Mouse (Mus musculus) limb, embryonic 14.5 days (tissue): ENCODE results near the gene 9130230L23Rik. TPM values are rescaled to one million over a fixed set of nuclear protein-coding genes. Genes with fewer than 3 reads are reported as not detected.

Experiments
- ATAC-seq: fragments of 200-750 bp; cut with Nextera tagmentation; 2 replicates; pipeline ENCODE4 v1.8.0; 2017; ENCODE audit warnings: low read depth, moderate number of reproducible peaks, moderate TSS enrichment; ENCODE audit not compliant: low FRiP score
- DNase-seq: peaks from one replicate; pipeline ENCODE4 v3.0.0-alpha.2; 2015; ENCODE audit warnings: low spot score
- H3K27ac ChIP-seq: fragments of 300-500 bp; sonication (generic); replicated peaks from 2 replicates; pipeline ENCODE4 v1.5.1; 2014; ENCODE audit warnings: low read depth, mild to moderate bottlenecking, low read length, moderate library complexity, mixed read lengths
- H3K27me3 ChIP-seq: fragments of 300-500 bp; sonication (generic); 2 replicates; pipeline ENCODE4 v1.6.1; 2014; ENCODE audit warnings: low read length, mixed read lengths; ENCODE audit not compliant: control insufficient read depth, insufficient read depth
- H3K36me3 ChIP-seq: fragments of 300-500 bp; sonication (generic); 2 replicates; pipeline ENCODE4 v1.6.1; 2014; ENCODE audit warnings: mild to moderate bottlenecking, low read length, moderate library complexity, mixed read lengths; ENCODE audit not compliant: control insufficient read depth, insufficient read depth
- H3K4me1 ChIP-seq: fragments of 300-500 bp; sonication (generic); 2 replicates; pipeline ENCODE4 v1.6.1; 2014; ENCODE audit warnings: antibody characterized with exemption, low read length, mixed read lengths; ENCODE audit not compliant: control insufficient read depth, insufficient read depth
- H3K4me2 ChIP-seq: fragments of 300-500 bp; sonication (generic); replicated peaks from 2 replicates; pipeline ENCODE4 v1.6.1; 2014; ENCODE audit warnings: low read depth, mild to moderate bottlenecking, low read length, moderate library complexity; ENCODE audit not compliant: severe bottlenecking
- H3K4me3 ChIP-seq: fragments of 300-500 bp; sonication (generic); replicated peaks from 2 replicates; pipeline ENCODE4 v1.5.1; 2014; ENCODE audit warnings: low read length
- H3K9ac ChIP-seq: fragments of 300-500 bp; sonication (generic); 2 replicates; pipeline ENCODE4 v1.6.1; 2014; ENCODE audit warnings: mild to moderate bottlenecking, low read depth, low read length, moderate library complexity; ENCODE audit not compliant: severe bottlenecking
- H3K9me3 ChIP-seq: fragments of 300-500 bp; sonication (generic); 2 replicates; pipeline ENCODE4 v1.6.1; 2016; ENCODE audit warnings: low read length; ENCODE audit not compliant: control insufficient read depth
- POLR2A ChIP-seq: fragments of 200-500 bp; IDR thresholded peaks from 2 replicates; pipeline ENCODE4 v1.8.0; 2012; ENCODE audit warnings: inconsistent platforms, mild to moderate bottlenecking, moderate library complexity, borderline replicate concordance; ENCODE audit not compliant: insufficient read depth, insufficient read length; ENCODE audit errors: extremely low read depth
- WGBS: fragments of 180-500 bp; shearing (Covaris S2); extraction: QIAGEN DNeasy Blood & Tissue Kit; methylation state at CpG from one replicate; pipeline ENCODE4 v1.1.7; 2014; 5-methylcytosine and 5-hydroxymethylcytosine counted together
- polyA plus RNA-seq, 2 experiments: library from polyadenylated mRNA; depleted of rRNA in 1 of 2; stranded (reverse) in 1 of 2; unstranded in 1 of 2; fragments of >200 nt; fragmentation: Nextera tagmentation in 1 of 2; extraction: Ambion mirVana in 1 of 2; gene quantifications; 2 replicates each; pipeline versions ENCODE4 v1.2.1 to v1.2.3; 2012 to 2014

Gene 9130230L23Rik
- polyA plus RNA-seq, 2 experiments, result not detected

DNA sequence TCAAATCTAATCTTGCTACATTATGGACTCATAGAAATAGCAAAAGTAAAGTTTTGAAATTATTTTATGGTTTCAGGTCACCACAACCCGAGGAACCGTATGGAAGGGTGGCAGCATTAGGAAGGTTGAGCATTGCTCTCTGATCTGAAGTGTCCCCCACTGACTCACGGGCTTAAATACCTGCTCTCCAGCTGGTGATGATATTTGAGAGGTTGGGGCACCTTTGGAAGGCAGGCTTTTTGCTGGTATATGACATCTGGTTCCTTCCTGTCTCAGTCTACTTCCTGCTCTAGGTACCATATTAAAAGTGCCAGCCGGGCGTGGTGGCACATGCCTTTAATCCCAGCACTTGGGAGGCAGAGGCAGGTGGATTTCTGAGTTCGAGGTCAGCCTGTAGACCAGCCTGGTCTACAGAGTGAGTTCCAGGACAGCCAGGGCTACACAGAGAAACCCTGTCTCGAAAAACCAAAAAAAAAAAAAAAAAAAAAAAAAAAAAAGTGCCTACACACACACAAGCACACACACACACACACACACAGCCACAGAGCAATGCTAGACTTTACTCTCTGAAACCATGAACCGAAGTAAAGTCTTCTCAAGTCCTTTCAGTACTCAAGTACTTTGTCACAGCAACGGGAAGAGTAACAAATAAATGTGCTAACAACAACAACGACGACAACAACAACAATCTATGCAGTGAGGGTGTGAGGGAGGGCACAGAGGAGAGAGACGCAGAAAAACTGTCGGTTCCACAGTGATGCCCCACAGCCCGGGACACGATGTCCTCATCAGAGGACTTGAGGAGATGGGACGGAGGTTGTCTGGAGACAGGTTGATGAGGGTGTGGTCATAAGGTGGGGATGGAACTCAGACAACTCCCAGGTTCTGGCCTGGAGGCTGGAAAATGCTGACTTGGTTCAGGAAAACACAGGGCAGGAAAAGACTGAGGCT, 49.7 kb downstream of the 9130230L23Rik start:
- H3K36me3 ChIP-seq, result no peaks in the 10 kb centered on the region
- no peak overlapping the region for H3K4me3 ChIP-seq
- H3K9ac ChIP-seq, result no peak overlapping the region
- H3K4me1 ChIP-seq, result 0 out of 2 replicates have a peak, but pooled peaks cover 3% of the 10 kb centered on the region
- no peak overlapping the region for H3K4me2 ChIP-seq
- no peak for TF ChIP-seq POLR2A
- ATAC-seq, result no peak
- no peaks in the 10 kb centered on the region for H3K27me3 ChIP-seq
- no peak for DNase-seq
- H3K9me3 ChIP-seq, result no peaks in the 10 kb centered on the region
- WGBS, result 89% methylated on average over 16 of the region's 16 CpGs
- H3K27ac ChIP-seq, result no peak overlapping the region

DNA sequence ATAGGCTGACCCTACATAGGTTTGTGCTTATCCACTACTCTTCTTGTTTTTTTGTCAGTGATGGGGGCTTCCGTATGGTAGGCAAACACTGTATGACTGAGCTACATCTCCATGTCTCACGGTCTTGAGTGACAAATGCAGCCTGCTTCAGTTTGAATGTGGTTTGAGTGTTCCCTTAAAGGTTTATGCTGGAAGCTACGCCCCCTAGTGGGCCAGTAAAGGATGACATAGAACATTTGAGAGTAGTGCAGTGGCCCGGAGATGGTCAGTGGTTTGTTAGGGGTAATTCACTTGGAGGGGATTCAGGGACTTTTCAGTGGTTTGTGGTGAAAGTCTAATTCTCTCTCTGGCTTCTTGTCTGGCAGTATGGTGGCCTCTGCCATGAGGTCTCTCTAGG, 52.6 kb downstream of the 9130230L23Rik start:
- 76% methylated on average over 4 of the region's 4 CpGs for WGBS
- H3K9ac ChIP-seq, result no peak overlapping the region
- H3K36me3 ChIP-seq, result no peaks in the 10 kb centered on the region
- TF ChIP-seq POLR2A, result no peak
- H3K4me1 ChIP-seq, result 0 out of 2 replicates have a peak, but pooled peaks cover 3% of the 10 kb centered on the region
- no peak overlapping the region for H3K4me2 ChIP-seq
- H3K27me3 ChIP-seq, result no peaks in the 10 kb centered on the region
- no peaks in the 10 kb centered on the region for H3K9me3 ChIP-seq
- no peak for DNase-seq
- H3K4me3 ChIP-seq, result no peak overlapping the region
- ATAC-seq, result no peak
- H3K27ac ChIP-seq, result no peak overlapping the region

DNA sequence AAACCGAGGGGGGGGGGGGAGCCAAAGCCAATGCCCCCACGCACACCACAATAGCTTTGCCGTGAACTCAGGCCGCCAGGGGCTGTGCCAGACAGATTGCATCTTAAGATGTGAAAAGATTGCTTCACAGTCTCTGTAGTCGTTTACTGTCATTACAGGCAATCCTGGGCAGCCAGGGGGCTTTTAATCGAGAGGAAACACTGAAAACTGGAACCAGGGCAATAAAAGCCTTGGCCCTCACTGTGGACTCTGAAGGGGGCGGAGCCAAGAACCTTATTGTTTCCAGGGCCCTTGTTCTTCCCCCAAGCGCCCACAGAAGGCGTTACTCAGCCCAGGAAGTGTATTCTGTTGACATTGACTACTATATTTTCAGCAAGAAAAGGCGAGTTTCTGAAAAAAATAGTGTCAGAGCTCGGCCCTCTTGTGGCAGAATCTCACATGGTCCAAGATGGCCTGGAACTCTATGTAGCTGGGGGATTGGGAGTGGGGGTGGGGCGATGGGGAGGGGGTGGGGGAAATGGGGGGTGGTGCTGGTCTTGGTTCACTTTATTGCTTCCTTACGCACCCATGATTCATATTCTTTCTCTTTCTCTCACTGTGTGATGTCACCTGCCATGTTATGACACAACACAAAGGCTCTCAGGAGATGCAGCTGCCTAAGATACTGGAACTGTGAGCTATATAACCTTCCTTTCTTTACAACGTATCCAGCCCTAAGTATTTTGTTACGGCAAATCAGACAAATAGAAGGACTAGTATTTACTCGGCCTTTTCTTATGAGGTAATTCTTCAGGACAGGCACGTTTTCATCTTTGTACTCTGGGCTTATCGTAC, 53.2 kb downstream of the 9130230L23Rik start:
- Histone ChIP-seq H3K9ac (no peak overlapping the region), H3K4me3 (no peak overlapping the region), H3K27ac (peak overlapping the region; percentile 63; the same call in 1 of the 2 replicates), H3K4me2 (no peak overlapping the region; the same call in 1 of the 2 replicates), H3K4me1 (0 out of 2 replicates have a peak, but pooled peaks cover 3% of the 10 kb centered on the region), H3K9me3 (no peaks in the 10 kb centered on the region), H3K27me3 (no peaks in the 10 kb centered on the region), H3K36me3 (no peaks in the 10 kb centered on the region)
- ATAC-seq, result peak; percentile 32; the same call in 1 of the 2 replicates
- no peak for TF ChIP-seq POLR2A
- WGBS, result 57% methylated on average over 18 of the region's 18 CpGs
- peak; percentile 44 for DNase-seq

DNA sequence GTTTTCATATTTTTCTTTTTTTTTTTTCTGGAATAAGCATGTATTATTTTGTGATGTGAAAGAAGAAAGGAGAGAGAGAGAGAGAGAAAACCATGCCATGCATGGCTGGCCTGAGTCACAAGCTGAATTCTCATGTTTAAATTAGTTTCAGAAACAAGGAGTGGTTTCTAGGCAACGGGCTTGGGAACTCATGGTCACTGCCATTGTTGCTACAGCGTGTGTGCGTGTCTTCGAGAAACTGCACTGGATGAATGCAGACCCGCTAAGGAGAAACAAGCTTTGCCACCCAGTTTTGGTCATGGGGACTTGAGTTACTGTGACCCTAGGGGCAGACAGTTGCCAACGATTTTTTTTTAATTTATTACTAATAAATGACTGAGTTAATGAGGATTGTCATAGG, 53.8 kb downstream of the 9130230L23Rik start:
- Histone ChIP-seq H3K36me3 (no peaks in the 10 kb centered on the region), H3K9me3 (no peaks in the 10 kb centered on the region), H3K27me3 (no peaks in the 10 kb centered on the region), H3K4me3 (no peak overlapping the region), H3K4me1 (0 out of 2 replicates have a peak, but pooled peaks cover 3% of the 10 kb centered on the region), H3K9ac (no peak overlapping the region), H3K4me2 (no peak overlapping the region; the same call in 1 of the 2 replicates), H3K27ac (peak overlapping the region; percentile 63; the same call in 1 of the 2 replicates)
- ATAC-seq (peak; percentile 74; the same call in 1 of the 2 replicates), DNase-seq (peak; percentile 78)
- no peak for TF ChIP-seq POLR2A
- 44% methylated on average over 6 of the region's 6 CpGs for WGBS

DNA sequence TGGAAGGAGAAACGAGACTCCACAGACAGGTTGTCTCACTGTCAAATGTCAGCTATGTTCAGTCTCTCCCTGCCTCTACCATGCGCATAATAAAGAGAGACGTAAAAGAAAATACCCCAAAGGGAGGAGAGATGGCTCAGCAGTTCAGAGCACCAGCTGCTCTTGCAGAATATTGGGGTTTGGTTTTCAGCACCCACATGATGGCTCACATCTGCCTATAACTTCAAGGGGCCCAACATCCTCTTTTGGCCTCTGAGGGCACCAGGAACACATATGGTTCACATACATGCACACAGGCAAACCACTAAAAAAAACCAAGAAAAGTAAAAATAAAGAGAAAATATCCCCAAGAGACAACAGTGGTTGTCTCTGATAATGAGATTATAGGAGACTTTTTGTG, 54.3 kb downstream of the 9130230L23Rik start:
- Histone ChIP-seq H3K4me1 (0 out of 2 replicates have a peak, but pooled peaks cover 3% of the 10 kb centered on the region), H3K9me3 (no peaks in the 10 kb centered on the region), H3K27ac (no peak overlapping the region), H3K36me3 (no peaks in the 10 kb centered on the region), H3K27me3 (no peaks in the 10 kb centered on the region), H3K4me3 (no peak overlapping the region), H3K4me2 (no peak overlapping the region), H3K9ac (no peak overlapping the region)
- TF ChIP-seq POLR2A, result no peak
- ATAC-seq (no peak), DNase-seq (no peak)
- WGBS, result 64% methylated on average over 3 of the region's 3 CpGs
